Mouse (Mus musculus): ENCODE measurements at regions not wholly inside any gene's neighbourhood (a gene's known extent, or its start where the extent isn't known, plus 50 kb on each side); places are given as distances from the start of the nearest gene placed in this dataset.

- H3K27me3 ChIP-seq (ENCODE audit: control insufficient read depth in 1 of 2, insufficient read depth in 2 of 2, low read length in 2 of 2), result no peaks in the 10 kb centered on the region
- TF ChIP-seq RAD21 (IDR thresholded peaks at IDR 0.05; ENCODE audit: low read depth, low read length), result no peak
- no peak for TF ChIP-seq UBTF (IDR thresholded peaks at IDR 0.05; ENCODE audit: borderline replicate concordance, insufficient read depth, low read depth, low read length)
- no peak for TF ChIP-seq BHLHE40 (IDR thresholded peaks at IDR 0.05; ENCODE audit: borderline replicate concordance, low read depth, low read length)
- no peak for TF ChIP-seq ELF1 (IDR thresholded peaks at IDR 0.05; ENCODE audit: low read depth, low read length)
- no peak for TF ChIP-seq MAZ (IDR thresholded peaks at IDR 0.05; ENCODE audit: low read depth, low read length)
- no peak for TF ChIP-seq MEF2A (IDR thresholded peaks at IDR 0.05; ENCODE audit: extremely low read depth, insufficient replicate concordance, low read depth, low read length, poor library complexity, severe bottlenecking)
- TF ChIP-seq KAT2A (conservative IDR thresholded peaks at IDR 0.05; ENCODE audit: low read depth, low read length), result no peak
- no peak for TF ChIP-seq GATA1 (IDR thresholded peaks at IDR 0.05; ENCODE audit: low read depth, low read length)
- no peak for TF ChIP-seq CHD1 (IDR thresholded peaks at IDR 0.05; ENCODE audit: low read depth, low read length)
- no peak for TF ChIP-seq ZKSCAN1 (IDR thresholded peaks at IDR 0.05; ENCODE audit: low read depth, low read length)
- TF ChIP-seq POLR2AphosphoS5 (IDR thresholded peaks at IDR 0.05; ENCODE audit: borderline replicate concordance, low read depth, low read length), result no peak
- no peak for TF ChIP-seq E2F4 (IDR thresholded peaks at IDR 0.05; ENCODE audit: borderline replicate concordance, low read depth, low read length)
- no peak for DNase-seq (ENCODE audit: low read depth, low spot score)
- no peaks in the 10 kb centered on the region for H3K36me3 ChIP-seq (ENCODE audit: control insufficient read depth in 1 of 2, insufficient read depth in 2 of 2, low read length in 2 of 2)
- no peak overlapping the region for H3K27ac ChIP-seq (ENCODE audit: control insufficient read depth, low read depth, low read length)
- H3K4me3 ChIP-seq (ENCODE audit: control insufficient read depth in 1 of 2, insufficient read depth in 1 of 2, low read depth in 2 of 2, low read length in 2 of 2), result no peak overlapping the region
- H3K4me1 ChIP-seq (ENCODE audit: control insufficient read depth in 1 of 2, insufficient read depth in 2 of 2, low read length in 2 of 2), result no peaks in the 10 kb centered on the region
- H3K9ac ChIP-seq (ENCODE audit: control insufficient read depth, low read depth, low read length, poor library complexity, severe bottlenecking), result no peak overlapping the region
- H3K9me3 ChIP-seq (replicated peaks; ENCODE audit: insufficient read depth, low read length), result no peaks in the 10 kb centered on the region
- H3K79me2 ChIP-seq (ENCODE audit: control insufficient read depth, insufficient read depth, low read length, poor library complexity), result no peaks in the 10 kb centered on the region
Observed at GRCm38 (mm10) chr1:89302368-89302951, 152.1 kb upstream of the Agap1 start.

GRCm38 (mm10) chr1:89305171-89305570, 149.4 kb upstream of the Agap1 start:
- no peaks in the 10 kb centered on the region for H3K79me2 ChIP-seq (ENCODE audit: control insufficient read depth, insufficient read depth, low read length, poor library complexity)
- H3K4me1 ChIP-seq (ENCODE audit: control insufficient read depth in 1 of 2, insufficient read depth in 2 of 2, low read length in 2 of 2), result no peaks in the 10 kb centered on the region
- no peak for TF ChIP-seq MEF2A (IDR thresholded peaks at IDR 0.05; ENCODE audit: extremely low read depth, insufficient replicate concordance, low read depth, low read length, poor library complexity, severe bottlenecking)
- no peak for TF ChIP-seq MYB (IDR thresholded peaks at IDR 0.05; ENCODE audit: low read depth, low read length)
- TF ChIP-seq MAFK (IDR thresholded peaks at IDR 0.05; ENCODE audit: borderline replicate concordance, low read depth, low read length), result no peak
- TF ChIP-seq ZKSCAN1 (IDR thresholded peaks at IDR 0.05; ENCODE audit: low read depth, low read length), result no peak
- TF ChIP-seq TBP (IDR thresholded peaks at IDR 0.05; ENCODE audit: low read depth, low read length), result no peak
- no peak for TF ChIP-seq ZNF384 (IDR thresholded peaks at IDR 0.05; ENCODE audit: low read depth, low read length)
- no peak for TF ChIP-seq HCFC1 (IDR thresholded peaks at IDR 0.05; ENCODE audit: low read depth, low read length)
- TF ChIP-seq CTCF (IDR thresholded peaks at IDR 0.05 in 2 of 3, conservative IDR thresholded peaks at IDR 0.05 in 1 of 3; ENCODE audit: control insufficient read depth in 1 of 3, insufficient read depth in 1 of 3, low read depth in 2 of 3, low read length in 3 of 3, poor library complexity in 1 of 3, severe bottlenecking in 1 of 3), result no peak
- TF ChIP-seq ZC3H11A (IDR thresholded peaks at IDR 0.05; ENCODE audit: low read depth, low read length), result no peak
- TF ChIP-seq TCF12 (IDR thresholded peaks at IDR 0.05; ENCODE audit: low read depth, low read length), result no peak
- TF ChIP-seq UBTF (IDR thresholded peaks at IDR 0.05; ENCODE audit: borderline replicate concordance, insufficient read depth, low read depth, low read length), result no peak
- no peak for TF ChIP-seq RAD21 (IDR thresholded peaks at IDR 0.05; ENCODE audit: low read depth, low read length)
- H3K9me3 ChIP-seq (replicated peaks; ENCODE audit: insufficient read depth, low read length), result no peaks in the 10 kb centered on the region
- no peaks in the 10 kb centered on the region for H3K36me3 ChIP-seq (ENCODE audit: control insufficient read depth in 1 of 2, insufficient read depth in 2 of 2, low read length in 2 of 2)
- no peak overlapping the region for H3K9ac ChIP-seq (ENCODE audit: control insufficient read depth, low read depth, low read length, poor library complexity, severe bottlenecking)
- DNase-seq (ENCODE audit: low read depth, low spot score), result no peak
- H3K4me3 ChIP-seq (ENCODE audit: control insufficient read depth in 1 of 2, insufficient read depth in 1 of 2, low read depth in 2 of 2, low read length in 2 of 2), result no peak overlapping the region
- H3K27me3 ChIP-seq (ENCODE audit: control insufficient read depth in 1 of 2, insufficient read depth in 2 of 2, low read length in 2 of 2), result no peaks in the 10 kb centered on the region
- no peak overlapping the region for H3K27ac ChIP-seq (ENCODE audit: control insufficient read depth, low read depth, low read length)
